Mouse (Mus musculus) small intestine, adult 2 months (tissue): ENCODE results near the gene Mcoln3. TPM values are rescaled to one million over a fixed set of nuclear protein-coding genes. Genes with fewer than 3 reads are reported as not detected.

Experiments used
- H3K27ac ChIP-seq: fragments of 200-500 bp; 2 replicates; pipeline ENCODE4 v1.5.1; 2012; ENCODE audit warnings: low read depth, low read length, control low read depth, inconsistent platforms; ENCODE audit not compliant: insufficient read depth
- H3K27me3 ChIP-seq: fragments of 200-500 bp; 2 replicates; pipeline ENCODE4 v1.6.1; 2012; ENCODE audit warnings: mild to moderate bottlenecking, moderate library complexity, low read length, inconsistent platforms; ENCODE audit not compliant: control insufficient read depth, insufficient read depth
- H3K36me3 ChIP-seq: fragments of 200-500 bp; 2 replicates; pipeline ENCODE4 v1.6.1; 2012; ENCODE audit warnings: mild to moderate bottlenecking, low read length, control low read depth, inconsistent platforms; ENCODE audit not compliant: control insufficient read depth, insufficient read depth
- H3K4me1 ChIP-seq: fragments of 200-500 bp; 2 replicates; pipeline ENCODE4 v1.6.1; 2012; ENCODE audit warnings: low read length, inconsistent platforms, mixed read lengths; ENCODE audit not compliant: control insufficient read depth, insufficient read depth, insufficient read length
- H3K4me3 ChIP-seq: fragments of 200-500 bp; 2 replicates; pipeline ENCODE4 v1.5.1; 2012; ENCODE audit warnings: low read depth, mild to moderate bottlenecking, control low read depth, inconsistent platforms, low read length, moderate library complexity
- CTCF ChIP-seq: fragments of 200-500 bp; IDR thresholded peaks from 2 replicates; pipeline ENCODE4 v1.5.1; 2012; ENCODE audit warnings: low read depth, mild to moderate bottlenecking, control low read depth, inconsistent platforms, low read length, moderate library complexity, mixed read lengths; ENCODE audit not compliant: insufficient replicate concordance, insufficient read length; ENCODE audit errors: extremely low read depth
- POLR2A ChIP-seq: fragments of 200-500 bp; IDR thresholded peaks from 2 replicates; pipeline ENCODE4 v1.6.1; 2012; ENCODE audit warnings: low read depth, mild to moderate bottlenecking, control low read depth, inconsistent platforms, low read length, moderate library complexity
- WGBS: fragments of 180-500 bp; shearing (Covaris S2); methylation state at CpG from one replicate; pipeline ENCODE4 v1.1.7; 2018; 5-methylcytosine and 5-hydroxymethylcytosine counted together
- polyA plus RNA-seq: library from polyadenylated mRNA; depleted of rRNA; stranded (reverse); fragments of >200 nt; gene quantifications from 2 replicates; pipeline ENCODE4 v1.2.3, GENCODE M21; 2012; rRNA removed

Gene Mcoln3
- polyA plus RNA-seq = 0.25 TPM in 2 replicates

DNA sequence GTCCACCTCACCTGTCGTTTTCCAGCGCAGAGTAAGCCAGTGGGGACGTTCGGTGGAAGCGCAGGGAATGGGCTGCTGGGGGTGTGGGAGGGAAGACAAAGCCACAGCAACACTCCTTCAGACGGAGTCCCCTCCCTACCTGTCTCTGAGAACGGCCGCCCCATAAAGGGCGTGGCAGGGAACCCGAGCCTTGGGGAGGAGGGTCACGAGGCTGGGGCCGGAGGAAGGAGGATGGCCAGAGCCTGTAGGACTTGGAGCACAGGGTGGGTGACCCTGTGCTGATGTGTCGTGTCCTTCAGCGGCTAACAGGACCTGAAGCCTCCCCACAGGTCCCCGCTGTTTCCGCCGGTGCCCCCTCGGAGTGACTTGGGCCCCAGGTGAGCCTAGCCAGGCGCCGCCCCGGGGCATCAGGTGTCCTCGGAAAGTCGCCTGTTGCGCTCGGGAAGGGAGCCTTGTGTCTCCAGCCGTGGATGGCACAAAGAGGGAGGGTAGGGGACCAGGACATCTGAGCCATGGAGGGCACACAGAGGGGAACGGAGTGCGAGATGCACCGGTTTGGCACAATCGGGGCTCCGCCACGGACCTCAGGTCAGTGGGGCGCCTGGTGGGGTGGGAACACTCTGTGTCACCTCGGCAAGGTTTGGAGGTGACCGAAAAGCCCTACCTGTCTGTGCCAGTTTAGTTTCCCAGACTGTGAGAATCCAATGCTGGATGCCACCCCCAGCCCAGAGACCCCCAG lies at the start of gene Mcoln3:
Gene Mcoln3, plus strand, starts transcription at position 193 of the 739 bp plus-strand sequence.
- peaks cover 15% of the 10 kb centered on the region for H3K4me1 ChIP-seq
- H3K4me3 ChIP-seq = peak within 1 kb of the TSS; percentile 43
- H3K27ac ChIP-seq = no peak within 1 kb of the TSS
- H3K27me3 ChIP-seq = no peaks in the 10 kb centered on the region; the same call in 1 of the 2 replicates
- WGBS = 10% methylated on average over 35 of the region's 35 CpGs
- H3K36me3 ChIP-seq = no peaks in the 10 kb centered on the region
- no peak for TF ChIP-seq CTCF

- Histone ChIP-seq H3K36me3 (no peaks in the 10 kb centered on the region), H3K27ac (no peak overlapping the region), H3K4me1 (no peaks in the 10 kb centered on the region), H3K4me3 (no peak overlapping the region), H3K27me3 (no peaks in the 10 kb centered on the region)
- 84% methylated on average over 4 of the region's 4 CpGs for WGBS
- no peak for TF ChIP-seq CTCF
- no peak for TF ChIP-seq POLR2A
These were observed 48.0 kb upstream of the Mcoln3 start for GRCm38 (mm10) chr3:146069276-146069675.

GRCm38 (mm10) chr3:146072780-146073179 lies 44.5 kb upstream of the Mcoln3 start:
- TF ChIP-seq POLR2A = no peak
- no peak for TF ChIP-seq CTCF
- Histone ChIP-seq H3K27ac (no peak overlapping the region), H3K27me3 (no peaks in the 10 kb centered on the region), H3K36me3 (no peaks in the 10 kb centered on the region), H3K4me1 (no peaks in the 10 kb centered on the region), H3K4me3 (no peak overlapping the region)
- 61% methylated on average over 7 of the region's 7 CpGs for WGBS

DNA sequence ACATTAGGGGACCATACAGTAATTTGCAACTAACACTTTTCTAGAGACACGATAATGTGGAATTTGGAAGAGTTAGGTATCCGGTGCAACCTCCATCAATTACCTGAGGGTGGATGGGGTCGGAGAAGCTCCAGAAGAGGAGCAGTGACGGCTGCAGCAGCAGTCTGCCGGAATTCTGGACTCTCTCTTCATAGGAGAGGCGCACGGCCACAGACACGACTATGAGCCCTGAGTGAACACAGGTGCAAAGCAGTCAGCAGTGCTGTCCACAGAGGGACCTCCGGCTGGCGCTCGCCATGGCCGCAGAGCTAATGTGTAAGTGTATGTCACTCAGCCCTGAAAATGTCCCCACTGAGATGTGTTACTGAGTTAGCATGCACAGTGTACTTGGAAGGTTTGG lies 37.0 kb upstream of the Mcoln3 start:
- Histone ChIP-seq H3K27ac (no peak overlapping the region), H3K4me1 (no peaks in the 10 kb centered on the region), H3K4me3 (no peak overlapping the region), H3K27me3 (no peaks in the 10 kb centered on the region), H3K36me3 (no peaks in the 10 kb centered on the region)
- no peak for TF ChIP-seq CTCF
- no peak for TF ChIP-seq POLR2A
- WGBS = 92% methylated on average over 12 of the region's 12 CpGs

DNA sequence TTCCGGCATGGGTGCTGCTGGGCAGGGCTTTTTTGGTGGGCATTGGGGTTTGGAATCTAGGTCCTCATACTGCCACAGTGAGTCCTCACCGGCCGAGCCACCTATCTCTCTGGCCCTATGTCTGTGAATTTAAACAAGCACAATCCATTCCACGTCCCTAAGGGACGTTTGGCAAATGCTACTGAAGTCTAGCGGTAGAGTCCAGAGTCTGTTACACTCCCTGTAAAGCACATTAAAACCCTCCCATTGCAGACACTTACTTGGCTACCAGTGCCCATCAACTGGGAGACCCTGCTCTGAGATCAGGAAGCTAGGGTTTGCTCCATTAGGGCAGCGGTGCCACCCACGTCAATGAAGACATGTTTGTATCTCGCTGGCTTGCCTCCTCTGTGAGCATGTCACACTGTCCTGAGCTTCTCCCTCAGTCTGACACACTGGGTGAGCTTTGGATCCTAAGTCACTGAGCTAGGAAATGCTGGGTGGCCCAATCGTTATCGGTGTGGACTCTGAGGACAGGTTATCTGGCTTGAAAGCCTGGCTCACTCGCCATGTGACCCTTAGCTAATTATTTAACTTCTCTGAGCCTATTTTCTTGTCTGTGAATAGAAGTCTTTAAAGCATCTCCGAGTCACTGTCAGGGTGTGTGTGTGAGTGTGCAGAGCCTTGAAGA lies 26.1 kb upstream of the Mcoln3 start:
- no peaks in the 10 kb centered on the region for H3K36me3 ChIP-seq
- peak overlapping the region; percentile 73 for H3K27ac ChIP-seq
- H3K4me1 ChIP-seq = no peaks in the 10 kb centered on the region; the same call in 1 of the 2 replicates
- no peaks in the 10 kb centered on the region for H3K27me3 ChIP-seq
- WGBS = 64% methylated on average over 13 of the region's 13 CpGs
- TF ChIP-seq POLR2A = no peak
- no peak for TF ChIP-seq CTCF
- peak overlapping the region; percentile 23; the same call in 1 of the 2 replicates for H3K4me3 ChIP-seq

GRCm38 (mm10) chr3:146095066-146095465 lies 22.2 kb upstream of the Mcoln3 start:
- WGBS = 85% methylated on average over 10 of the region's 10 CpGs
- H3K36me3 ChIP-seq = no peaks in the 10 kb centered on the region
- no peak for TF ChIP-seq CTCF
- TF ChIP-seq POLR2A = no peak

DNA sequence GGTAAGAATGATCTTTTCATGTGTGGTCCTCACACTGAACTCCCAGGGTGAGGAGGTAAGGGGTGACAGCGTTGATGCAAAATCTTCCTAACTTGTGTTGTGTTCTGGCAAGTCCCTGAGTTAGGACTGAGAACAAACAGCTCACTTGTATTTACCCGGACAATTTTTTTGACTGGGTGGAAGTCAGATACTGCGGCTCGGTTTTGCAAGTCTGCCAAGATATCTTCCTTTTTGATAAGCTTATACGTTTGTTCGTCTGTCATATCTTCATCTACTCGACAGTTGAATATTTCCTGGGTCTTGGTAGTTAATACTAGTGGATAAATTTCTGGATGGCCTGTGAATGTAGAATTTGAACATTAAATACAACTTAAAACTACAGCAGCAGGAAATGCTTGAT lies 20.3 kb upstream of the Mcoln3 start:
- Histone ChIP-seq H3K4me3 (no peak overlapping the region), H3K36me3 (no peaks in the 10 kb centered on the region), H3K4me1 (no peaks in the 10 kb centered on the region), H3K27ac (no peak overlapping the region), H3K27me3 (no peaks in the 10 kb centered on the region)
- WGBS = 74% methylated on average over 7 of the region's 7 CpGs
- TF ChIP-seq CTCF = no peak
- TF ChIP-seq POLR2A = no peak

More at GRCm38 (mm10) chr3:146095066-146095465, 22.2 kb upstream of the Mcoln3 start:
- no peak overlapping the region for H3K4me3 ChIP-seq
- H3K27me3 ChIP-seq = no peaks in the 10 kb centered on the region
- H3K4me1 ChIP-seq = no peaks in the 10 kb centered on the region; the same call in 1 of the 2 replicates
- H3K27ac ChIP-seq = no peak overlapping the region
